Mouse (Mus musculus): ENCODE data around the gene Wnk2. TPM values are rescaled to one million over a fixed set of nuclear protein-coding genes. Genes with fewer than 3 reads are reported as not detected.

The Wnk2 gene
- polyA plus RNA-seq, 1 experiment: not detected

DNA sequence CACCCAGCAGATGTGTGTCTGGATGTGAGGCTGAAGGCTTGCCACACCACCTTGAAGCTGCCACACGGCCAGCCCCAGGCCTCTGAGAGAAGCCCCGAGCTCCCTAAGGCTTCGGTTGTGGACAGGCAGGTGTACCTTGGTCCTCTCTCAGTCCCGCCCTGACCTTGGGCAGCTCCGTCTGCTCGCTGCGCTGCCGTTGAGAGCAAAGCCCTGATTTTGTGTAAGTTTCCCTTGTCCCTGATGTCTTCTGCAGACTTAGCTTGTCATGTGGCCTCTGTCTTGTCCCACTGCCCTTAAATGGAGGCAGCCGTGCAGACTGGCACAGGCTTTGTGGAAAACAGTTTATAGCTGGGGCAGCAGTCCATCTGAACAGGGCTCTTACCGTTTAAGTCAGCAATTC lies 6.2 kb upstream of the Wnk2 start:
- Histone ChIP-seq H3K27me3 (ENCODE audit: control insufficient read depth, insufficient read depth, insufficient read length) (peaks cover 60% of the 10 kb centered on the region), H3K36me3 (ENCODE audit: control insufficient read depth, insufficient read depth) (no peaks in the 10 kb centered on the region), H3K4me3 (no peak overlapping the region), H3K79me2 (ENCODE audit: control insufficient read depth, insufficient read depth) (no peaks in the 10 kb centered on the region), H3ac (ENCODE audit: control insufficient read depth, insufficient read length) (no peak overlapping the region), H3K4me2 (ENCODE audit: low read depth) (no peak overlapping the region)
- TF ChIP-seq REST (IDR thresholded peaks at IDR 0.05; ENCODE audit: insufficient read depth, insufficient read length): no peak
- no peak for TF ChIP-seq E2F4 (IDR thresholded peaks at IDR 0.05; ENCODE audit: insufficient read depth)
- TF ChIP-seq SRF (IDR thresholded peaks at IDR 0.05; ENCODE audit: control insufficient read depth, insufficient read length, low read depth): no peak
- no peak for TF ChIP-seq MAX (IDR thresholded peaks at IDR 0.05; ENCODE audit: low read depth)
- TF ChIP-seq POLR2A (IDR thresholded peaks at IDR 0.05; ENCODE audit: insufficient read length, low read depth): no peak
- no peak for TF ChIP-seq CEBPB (IDR thresholded peaks at IDR 0.05; ENCODE audit: insufficient read depth, poor library complexity, severe bottlenecking)
- TF ChIP-seq POLR2AphosphoS2 (IDR thresholded peaks at IDR 0.05; ENCODE audit: insufficient read length, low read depth): no peak
- TF ChIP-seq TCF3 (IDR thresholded peaks at IDR 0.05; ENCODE audit: insufficient read length, low read depth): no peak
- no peak for TF ChIP-seq MYOG (IDR thresholded peaks at IDR 0.05; ENCODE audit: control insufficient read depth in 1 of 3, insufficient read depth in 1 of 3, insufficient read length in 2 of 3, low read depth in 2 of 3)
- TF ChIP-seq TCF12 (IDR thresholded peaks at IDR 0.05; ENCODE audit: insufficient read depth, poor library complexity, severe bottlenecking): no peak

DNA sequence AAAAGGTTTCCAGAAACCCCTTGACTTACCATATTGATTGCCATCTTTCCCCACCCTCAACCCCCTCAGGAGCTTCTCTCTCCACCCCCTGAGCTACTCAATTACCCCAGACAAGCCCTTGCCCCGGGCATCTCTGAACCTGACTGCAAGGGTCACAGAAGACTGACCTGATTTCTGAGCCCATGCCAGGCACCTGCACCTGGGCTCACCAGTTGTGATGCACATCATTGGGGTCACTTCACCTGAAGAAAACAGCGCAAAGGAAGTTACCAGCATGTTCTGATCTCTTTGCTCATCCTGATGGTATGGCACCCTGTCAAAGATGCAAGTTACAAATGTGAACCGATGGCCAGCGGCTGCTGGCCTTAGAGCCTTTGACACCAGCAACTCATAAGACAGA lies 873 bp upstream of the Wnk2 start:
- H3K79me2 ChIP-seq (ENCODE audit: control insufficient read depth, insufficient read depth): no peaks in the 10 kb centered on the region
- H3K4me3 ChIP-seq: no peak overlapping the region
- H3ac ChIP-seq (ENCODE audit: control insufficient read depth, insufficient read length): no peak overlapping the region
- no peaks in the 10 kb centered on the region for H3K36me3 ChIP-seq (ENCODE audit: control insufficient read depth, insufficient read depth)
- H3K27me3 ChIP-seq (ENCODE audit: control insufficient read depth, insufficient read depth, insufficient read length): peaks cover 85% of the 10 kb centered on the region
- no peak overlapping the region for H3K4me2 ChIP-seq (ENCODE audit: low read depth)
- TF ChIP-seq USF1 (IDR thresholded peaks at IDR 0.05; ENCODE audit: low read depth) (no peak), SRF (IDR thresholded peaks at IDR 0.05; ENCODE audit: control insufficient read depth, insufficient read length, low read depth) (no peak), E2F4 (IDR thresholded peaks at IDR 0.05; ENCODE audit: insufficient read depth) (no peak), REST (IDR thresholded peaks at IDR 0.05; ENCODE audit: insufficient read depth, insufficient read length) (no peak)

- H3ac ChIP-seq (ENCODE audit: control insufficient read depth, insufficient read length): no peak overlapping the region
- H3K27me3 ChIP-seq (ENCODE audit: control insufficient read depth, insufficient read depth, insufficient read length): peaks cover 82% of the 10 kb centered on the region
- no peak overlapping the region for H3K4me3 ChIP-seq
- H3K36me3 ChIP-seq (ENCODE audit: control insufficient read depth, insufficient read depth): no peaks in the 10 kb centered on the region
- H3K79me2 ChIP-seq (ENCODE audit: control insufficient read depth, insufficient read depth): no peaks in the 10 kb centered on the region
- TF ChIP-seq USF1 (IDR thresholded peaks at IDR 0.05; ENCODE audit: low read depth) (no peak), MYOG (IDR thresholded peaks at IDR 0.05; ENCODE audit: control insufficient read depth in 1 of 3, insufficient read depth in 1 of 3, insufficient read length in 2 of 3, low read depth in 2 of 3) (no peak), MYOD1 (IDR thresholded peaks at IDR 0.05; ENCODE audit: control insufficient read depth in 1 of 3, insufficient read length in 2 of 3, low read depth in 2 of 3) (no peak), MAX (IDR thresholded peaks at IDR 0.05; ENCODE audit: low read depth) (no peak), POLR2A (IDR thresholded peaks at IDR 0.05; ENCODE audit: insufficient read length, low read depth) (no peak), REST (IDR thresholded peaks at IDR 0.05; ENCODE audit: insufficient read depth, insufficient read length) (no peak), E2F4 (IDR thresholded peaks at IDR 0.05; ENCODE audit: insufficient read depth) (no peak), TCF3 (IDR thresholded peaks at IDR 0.05; ENCODE audit: insufficient read length, low read depth) (no peak), TCF12 (IDR thresholded peaks at IDR 0.05; ENCODE audit: insufficient read depth, poor library complexity, severe bottlenecking) (no peak), CEBPB (IDR thresholded peaks at IDR 0.05; ENCODE audit: insufficient read depth, poor library complexity, severe bottlenecking) (no peak), SRF (IDR thresholded peaks at IDR 0.05; ENCODE audit: control insufficient read depth, insufficient read length, low read depth) (no peak), POLR2AphosphoS2 (IDR thresholded peaks at IDR 0.05; ENCODE audit: insufficient read length, low read depth) (no peak)
- H3K4me2 ChIP-seq (ENCODE audit: low read depth): no peak overlapping the region
These were observed 582 bp downstream of the Wnk2 start for GRCm38 (mm10) chr13:49147007-49147857.

GRCm38 (mm10) chr13:49146698-49147006 lies 1.2 kb downstream of the Wnk2 start:
- no peaks in the 10 kb centered on the region for H3K79me2 ChIP-seq (ENCODE audit: control insufficient read depth, insufficient read depth)
- TF ChIP-seq MAX (IDR thresholded peaks at IDR 0.05; ENCODE audit: low read depth) (no peak), USF1 (IDR thresholded peaks at IDR 0.05; ENCODE audit: low read depth) (no peak), CEBPB (IDR thresholded peaks at IDR 0.05; ENCODE audit: insufficient read depth, poor library complexity, severe bottlenecking) (no peak), TCF3 (IDR thresholded peaks at IDR 0.05; ENCODE audit: insufficient read length, low read depth) (no peak), E2F4 (IDR thresholded peaks at IDR 0.05; ENCODE audit: insufficient read depth) (no peak), TCF12 (IDR thresholded peaks at IDR 0.05; ENCODE audit: insufficient read depth, poor library complexity, severe bottlenecking) (no peak), POLR2A (IDR thresholded peaks at IDR 0.05; ENCODE audit: insufficient read length, low read depth) (no peak), MYOD1 (IDR thresholded peaks at IDR 0.05; ENCODE audit: control insufficient read depth in 1 of 3, insufficient read length in 2 of 3, low read depth in 2 of 3) (no peak), MYOG (IDR thresholded peaks at IDR 0.05; ENCODE audit: control insufficient read depth in 1 of 3, insufficient read depth in 1 of 3, insufficient read length in 2 of 3, low read depth in 2 of 3) (no peak), SRF (IDR thresholded peaks at IDR 0.05; ENCODE audit: control insufficient read depth, insufficient read length, low read depth) (no peak), REST (IDR thresholded peaks at IDR 0.05; ENCODE audit: insufficient read depth, insufficient read length) (no peak), POLR2AphosphoS2 (IDR thresholded peaks at IDR 0.05; ENCODE audit: insufficient read length, low read depth) (no peak)

More at GRCm38 (mm10) chr13:49146698-49147006, 1.2 kb downstream of the Wnk2 start:
- Histone ChIP-seq H3K4me3 (no peak overlapping the region), H3K4me2 (ENCODE audit: low read depth) (no peak overlapping the region), H3ac (ENCODE audit: control insufficient read depth, insufficient read length) (no peak overlapping the region), H3K36me3 (ENCODE audit: control insufficient read depth, insufficient read depth) (no peaks in the 10 kb centered on the region), H3K27me3 (ENCODE audit: control insufficient read depth, insufficient read depth, insufficient read length) (peaks cover 85% of the 10 kb centered on the region)
